Mouse (Mus musculus) c-Kit-positive CD71-positive TER-119-positive erythroid progenitor cells, embryonic 14.5 days (primary cell): ENCODE results near the gene Rnf19b.

Experiments
- DNase-seq: peaks from one replicate; pipeline ENCODE4 v3.0.0-alpha.2; 2013; ENCODE audit warnings: low spot score

Gene Rnf19b

GRCm38 (mm10) chr4:129119708-129120107, 61.6 kb downstream of the Rnf19b start:
- no peak for DNase-seq

- no peak for DNase-seq
Observed at GRCm38 (mm10) chr4:129120520-129121445, 62.7 kb downstream of the Rnf19b start.

GRCm38 (mm10) chr4:129121569-129122086, 63.6 kb downstream of the Rnf19b start, which contains the start of gene Hpca:
Hpca (minus strand) TSS chr4:129122036.
- DNase-seq, result no peak

- DNase-seq, result no peak
Observed at GRCm38 (mm10) chr4:129122107-129122506, 64.0 kb downstream of the Rnf19b start.

GRCm38 (mm10) chr4:129122719-129123118, 64.6 kb downstream of the Rnf19b start:
- DNase-seq, result no peak

- DNase-seq, result no peak
Observed at GRCm38 (mm10) chr4:129124652-129125146, 66.6 kb downstream of the Rnf19b start.

GRCm38 (mm10) chr4:129125736-129126451, 67.8 kb downstream of the Rnf19b start:
- DNase-seq, result no peak

- no peak for DNase-seq
Observed at GRCm38 (mm10) chr4:129128582-129129338, 70.7 kb downstream of the Rnf19b start.

- no peak for DNase-seq
Observed at GRCm38 (mm10) chr4:129129387-129129786, 71.3 kb downstream of the Rnf19b start.

GRCm38 (mm10) chr4:129130149-129130548, 72.1 kb downstream of the Rnf19b start:
- DNase-seq, result no peak

- DNase-seq, result no peak
Observed at GRCm38 (mm10) chr4:129130755-129131303, 72.8 kb downstream of the Rnf19b start.

GRCm38 (mm10) chr4:129134799-129135585, 76.9 kb downstream of the Rnf19b start:
- DNase-seq, result peak; percentile 61
